Mouse (Mus musculus) brown adipose tissue, adult 24 weeks (tissue): ENCODE results near the gene Gm11563. TPM values are rescaled to one million over a fixed set of nuclear protein-coding genes. Genes with fewer than 3 reads are reported as not detected.
"Not testable (repeated sequence)": the region's sequence is repeated elsewhere in the genome, so short reads cannot be mapped to it uniquely, and the experiment has no call there.

Experiments
- H3K27ac ChIP-seq: fragments of 200-500 bp; replicated peaks from 2 replicates; pipeline ENCODE4 v1.5.1; 2012; ENCODE audit warnings: low read depth, mild to moderate bottlenecking, low read length
- H3K4me1 ChIP-seq: fragments of 200-500 bp; 2 replicates; pipeline ENCODE4 v1.6.1; 2012; ENCODE audit warnings: low read length, mixed read lengths; ENCODE audit not compliant: control insufficient read depth, insufficient read depth, insufficient read length
- H3K4me3 ChIP-seq: fragments of 200-500 bp; 2 replicates; pipeline ENCODE4 v1.5.1; 2012; ENCODE audit warnings: low read depth, mild to moderate bottlenecking, low read length, moderate library complexity; ENCODE audit not compliant: insufficient read depth
- polyA plus RNA-seq: library from polyadenylated mRNA; stranded (reverse); fragments of >200 nt; gene quantifications from 2 replicates; pipeline ENCODE4 v1.2.4, GENCODE M21; 2012; ENCODE audit not compliant: missing spikeins, insufficient read depth, insufficient read length

Gm11563 gene
- polyA plus RNA-seq, 1 experiment = not detected

GRCm38 (mm10) chr11:99630890-99631289 is 27.9 kb downstream of the Gm11563 start:
- H3K27ac ChIP-seq = no peak overlapping the region
- H3K4me1 ChIP-seq = no peaks in the 10 kb centered on the region
- H3K4me3 ChIP-seq = no peak overlapping the region

GRCm38 (mm10) chr11:99628138-99628537 is 30.6 kb downstream of the Gm11563 start, which contains the start of gene Krtap4-1:
Krtap4-1 (minus strand) TSS chr11:99628238.
- Histone ChIP-seq H3K4me1 (no peaks in the 10 kb centered on the region), H3K4me3 (no peak within 1 kb of the TSS), H3K27ac (no peak within 1 kb of the TSS)

GRCm38 (mm10) chr11:99620335-99620734 is 38.4 kb downstream of the Gm11563 start, which contains the start of gene Gm11562:
Gm11562 (minus strand) TSS chr11:99620435.
- Histone ChIP-seq H3K4me3 (no peak within 1 kb of the TSS), H3K4me1 (no peaks in the 10 kb centered on the region), H3K27ac (no peak within 1 kb of the TSS)

DNA sequence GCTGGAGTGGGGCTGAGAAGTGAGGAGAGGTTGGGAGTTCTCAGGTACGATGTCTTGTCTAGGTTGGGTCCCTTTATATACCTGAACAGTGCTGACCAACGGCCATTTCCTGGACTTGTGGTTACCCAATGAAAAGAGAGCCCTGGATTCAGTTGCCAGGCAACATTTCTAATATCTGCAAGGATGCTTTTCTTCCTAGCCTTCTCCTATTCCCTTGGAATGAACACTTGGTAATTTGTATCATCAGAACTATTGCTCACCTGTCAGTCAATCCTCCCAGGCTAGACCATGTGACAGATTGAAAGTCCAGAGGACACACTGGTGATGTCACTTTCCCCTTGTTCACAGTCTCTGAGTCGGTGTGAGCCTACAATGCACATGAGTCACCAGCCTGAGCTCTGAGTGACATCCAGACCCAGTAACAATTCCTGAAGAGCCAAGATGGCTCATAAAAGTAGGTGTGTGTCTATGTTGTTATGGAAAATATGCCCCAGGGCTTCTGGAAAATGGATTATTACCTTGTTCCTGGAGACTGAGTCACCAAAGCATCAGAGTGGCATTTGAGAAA is 43.9 kb downstream of the Gm11563 start, which contains the start of gene Krtap2-4:
TSS of gene Krtap2-4 (minus strand) at position 51 of the 568 bp plus-strand sequence.
- Histone ChIP-seq H3K4me1 (no peaks in the 10 kb centered on the region), H3K27ac (no peak within 1 kb of the TSS), H3K4me3 (no peak within 1 kb of the TSS)

DNA sequence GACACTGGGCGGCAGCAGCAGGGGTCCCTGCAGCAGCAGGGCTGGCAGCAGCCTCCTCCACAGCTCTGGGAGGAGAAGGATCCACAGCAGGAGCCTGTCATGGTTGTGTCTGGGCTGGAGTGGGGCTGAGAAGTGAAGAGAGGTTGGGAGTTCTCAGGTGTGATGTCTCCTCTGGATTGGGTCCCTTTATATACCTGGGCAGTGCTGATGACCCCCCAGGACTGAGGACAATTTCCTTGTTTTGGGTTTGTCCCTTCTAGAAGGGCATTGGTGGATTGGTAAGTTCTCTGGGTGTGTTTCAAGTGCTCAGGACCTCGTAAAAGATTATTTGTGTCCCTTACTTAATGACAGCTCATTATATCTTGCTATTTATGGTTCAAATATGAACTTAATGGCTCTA is 48.7 kb downstream of the Gm11563 start, which contains the start of gene Gm11937:
TSS of gene Gm11937 (minus strand) at position 101 of the 400 bp plus-strand sequence.
- not testable (repeated sequence) for H3K4me3 ChIP-seq, H3K27ac ChIP-seq, H3K4me1 ChIP-seq

GRCm38 (mm10) chr11:99609126-99609525 is 49.6 kb downstream of the Gm11563 start:
- Histone ChIP-seq H3K4me3 (no peak overlapping the region), H3K27ac (no peak overlapping the region), H3K4me1 (no peaks in the 10 kb centered on the region)

Other genes with a start within 250 kb of the Gm11563 start
- not detected in 2 replicates for gene Krt12, start 236.7 kb downstream of the Gm11563 start, polyA plus RNA-seq
- not detected in 2 replicates for gene Krt20, start 220.8 kb downstream of the Gm11563 start, polyA plus RNA-seq
- not detected in 2 replicates for gene Krt23, start 165.8 kb downstream of the Gm11563 start, polyA plus RNA-seq
- gene Krt39, start 137.6 kb downstream of the Gm11563 start, polyA plus RNA-seq = not detected in 2 replicates
- not detected in 2 replicates for gene Krt40, start 115.8 kb downstream of the Gm11563 start, polyA plus RNA-seq
- gene Krtap3-3, start 108.1 kb downstream of the Gm11563 start, polyA plus RNA-seq = not detected in 2 replicates
- not detected in 2 replicates for gene Krtap3-2, start 102.1 kb downstream of the Gm11563 start, polyA plus RNA-seq
- not detected in 2 replicates for gene Gm11939, start 99.5 kb downstream of the Gm11563 start, polyA plus RNA-seq
- gene Krtap3-1, start 92.3 kb downstream of the Gm11563 start, polyA plus RNA-seq = not detected in 2 replicates
- not detected in 2 replicates for gene Krtap1-5, start 77.9 kb downstream of the Gm11563 start, polyA plus RNA-seq
- gene Krtap1-4, start 75.3 kb downstream of the Gm11563 start, polyA plus RNA-seq = not detected in 2 replicates
- not detected in 2 replicates for gene Krtap1-3, start 67.6 kb downstream of the Gm11563 start, polyA plus RNA-seq
- gene Krtap9-3, start 60.9 kb downstream of the Gm11563 start, polyA plus RNA-seq = not detected in 2 replicates
- not detected in 2 replicates for gene Gm11938, start 55.7 kb downstream of the Gm11563 start, polyA plus RNA-seq
- not detected in 2 replicates for gene Gm11937, start 48.8 kb downstream of the Gm11563 start, polyA plus RNA-seq
- not detected in 2 replicates for gene Krtap2-4, start 44.1 kb downstream of the Gm11563 start, polyA plus RNA-seq
- not detected in 2 replicates for gene Gm11562, start 38.5 kb downstream of the Gm11563 start, polyA plus RNA-seq
- gene Krtap4-1, start 30.7 kb downstream of the Gm11563 start, polyA plus RNA-seq = not detected in 2 replicates
- not detected in 2 replicates for gene Krtap4-2, start 23.9 kb downstream of the Gm11563 start, polyA plus RNA-seq
- gene Krtap4-7, start 14.9 kb downstream of the Gm11563 start, polyA plus RNA-seq = not detected in 2 replicates
- gene Gm11555, start 8.7 kb downstream of the Gm11563 start, polyA plus RNA-seq = not detected in 2 replicates
- not detected in 2 replicates for gene Krtap4-6, start 7.0 kb upstream of the Gm11563 start, polyA plus RNA-seq
- not detected in 2 replicates for gene Gm14190, start 31.8 kb upstream of the Gm11563 start, polyA plus RNA-seq
- not detected in 2 replicates for gene Gm14180, start 75.3 kb upstream of the Gm11563 start, polyA plus RNA-seq
- not detected in 2 replicates for gene Gm11595, start 114.0 kb upstream of the Gm11563 start, polyA plus RNA-seq
- not detected in 2 replicates for gene Krtap4-8, start 121.7 kb upstream of the Gm11563 start, polyA plus RNA-seq
- gene Krtap4-9, start 126.2 kb upstream of the Gm11563 start, polyA plus RNA-seq = not detected in 2 replicates
- not detected in 2 replicates for gene Gm11596, start 134.5 kb upstream of the Gm11563 start, polyA plus RNA-seq
- gene Gm11569, start 140.0 kb upstream of the Gm11563 start, polyA plus RNA-seq = not detected in 2 replicates
- not detected in 2 replicates for gene Gm11554, start 145.5 kb upstream of the Gm11563 start, polyA plus RNA-seq
- not detected in 2 replicates for gene Krtap4-13, start 150.9 kb upstream of the Gm11563 start, polyA plus RNA-seq
- gene Gm11564, start 156.7 kb upstream of the Gm11563 start, polyA plus RNA-seq = not detected in 2 replicates
- not detected in 2 replicates for gene 2300003K06Rik, start 179.1 kb upstream of the Gm11563 start, polyA plus RNA-seq
- gene Krtap4-16, start 192.6 kb upstream of the Gm11563 start, polyA plus RNA-seq = not detected in 2 replicates
- not detected in 2 replicates for gene Gm11568, start 199.0 kb upstream of the Gm11563 start, polyA plus RNA-seq
- gene Gm11559, start 205.5 kb upstream of the Gm11563 start, polyA plus RNA-seq = not detected in 2 replicates
- not detected in 2 replicates for gene Krtap9-1, start 214.4 kb upstream of the Gm11563 start, polyA plus RNA-seq
- not detected in 2 replicates for gene Gm11567, start 220.2 kb upstream of the Gm11563 start, polyA plus RNA-seq
- gene Krtap31-1, start 249.0 kb upstream of the Gm11563 start, polyA plus RNA-seq = not detected in 2 replicates